Mouse (Mus musculus): ENCODE results near the gene Gm10100. TPM values are rescaled to one million over a fixed set of nuclear protein-coding genes. Genes with fewer than 3 reads are reported as not detected.
A peak's percentile ranks its signal among the peaks of the same experiment; 100 is the strongest.
"Not testable (repeated sequence)": the region's sequence is repeated elsewhere in the genome, so short reads cannot be mapped to it uniquely, and the experiment has no call there.

The Gm10100 gene
- not detected for total RNA-seq (2021)
- long read RNA-seq, experiment 1 = 0 reads
- long read RNA-seq, experiment 2 = 0 reads

GRCm38 (mm10) chr10:77726186-77726585 is at the start of gene Gm10100:
TSS of gene Gm10100 (plus strand) at chr10:77726486.
- DNase-seq (ENCODE audit: low spot score in 2 of 2) = no peak

- DNase-seq (ENCODE audit: low spot score in 2 of 2) = no peak
Measured at GRCm38 (mm10) chr10:77677562-77677961, 48.7 kb upstream of the Gm10100 start.

GRCm38 (mm10) chr10:77682994-77683393 is 43.3 kb upstream of the Gm10100 start:
- no peak for DNase-seq (ENCODE audit: low spot score in 2 of 2)

- no peak for DNase-seq (ENCODE audit: low spot score in 2 of 2)
Measured at GRCm38 (mm10) chr10:77684181-77684580, 42.1 kb upstream of the Gm10100 start.

- DNase-seq (ENCODE audit: low spot score in 2 of 2) = no peak
Measured at GRCm38 (mm10) chr10:77685895-77686664, 40.2 kb upstream of the Gm10100 start, which contains the start of gene Tspear. TSS of gene Tspear (plus strand) at chr10:77686569.

GRCm38 (mm10) chr10:77687021-77687420 is 39.3 kb upstream of the Gm10100 start:
- DNase-seq (ENCODE audit: low spot score in 2 of 2) = no peak

GRCm38 (mm10) chr10:77690356-77690807 is 35.9 kb upstream of the Gm10100 start, which contains the start of gene Gm19402:
TSS of gene Gm19402 (minus strand) at chr10:77690757.
- DNase-seq (ENCODE audit: low spot score in 2 of 2) = not testable (repeated sequence)

- no peak for DNase-seq (ENCODE audit: low spot score in 2 of 2)
Measured at GRCm38 (mm10) chr10:77697133-77697532, 29.2 kb upstream of the Gm10100 start, which contains the start of gene Gm9508. TSS of gene Gm9508 (minus strand) at chr10:77697233.

GRCm38 (mm10) chr10:77706326-77706725 is 20.0 kb upstream of the Gm10100 start, which contains the start of gene Gm10272:
TSS of gene Gm10272 (plus strand) at chr10:77706626.
- DNase-seq (ENCODE audit: low spot score in 2 of 2) = no peak

- no peak for DNase-seq (ENCODE audit: low spot score in 2 of 2)
Measured at GRCm38 (mm10) chr10:77709831-77710230, 16.5 kb upstream of the Gm10100 start.

- DNase-seq (ENCODE audit: low spot score in 2 of 2) = not testable (repeated sequence)
Measured at GRCm38 (mm10) chr10:77711157-77711556, 15.1 kb upstream of the Gm10100 start, which contains the start of gene Gm10024. TSS of gene Gm10024 (plus strand) at chr10:77711457.

GRCm38 (mm10) chr10:77713734-77714133 is 12.6 kb upstream of the Gm10100 start:
- no peak for DNase-seq (ENCODE audit: low spot score in 2 of 2)

- no peak for DNase-seq (ENCODE audit: low spot score in 2 of 2)
Measured at GRCm38 (mm10) chr10:77715507-77715906, 10.8 kb upstream of the Gm10100 start, which contains the start of gene Gm10142. TSS of gene Gm10142 (plus strand) at chr10:77715807.

- DNase-seq (ENCODE audit: low spot score in 2 of 2) = not testable (repeated sequence)
Measured at GRCm38 (mm10) chr10:77720299-77720698, 6.0 kb upstream of the Gm10100 start, which contains the start of gene Krtap12-1. TSS of gene Krtap12-1 (plus strand) at chr10:77720599.

GRCm38 (mm10) chr10:77724855-77725254 is 1.4 kb upstream of the Gm10100 start:
- no peak for DNase-seq (ENCODE audit: low spot score in 2 of 2)

- DNase-seq (ENCODE audit: low spot score in 2 of 2) = no peak
Measured at GRCm38 (mm10) chr10:77728280-77728679, 2.0 kb downstream of the Gm10100 start.

GRCm38 (mm10) chr10:77729241-77729640 is 3.0 kb downstream of the Gm10100 start:
- peak; percentile 8 to 25 for DNase-seq (ENCODE audit: low spot score in 2 of 2)

- no peak for DNase-seq (ENCODE audit: low spot score in 2 of 2)
Measured at GRCm38 (mm10) chr10:77735928-77736327, 9.6 kb downstream of the Gm10100 start.

- no peak for DNase-seq (ENCODE audit: low spot score in 2 of 2)
Measured at GRCm38 (mm10) chr10:77738929-77739328, 12.6 kb downstream of the Gm10100 start.

GRCm38 (mm10) chr10:77741924-77742688 is 15.8 kb downstream of the Gm10100 start, which contains the start of gene Gm18596:
TSS of gene Gm18596 (minus strand) at chr10:77742638.
- not testable (repeated sequence) for DNase-seq (ENCODE audit: low spot score in 2 of 2)

- DNase-seq (ENCODE audit: low spot score in 2 of 2) = not testable (repeated sequence)
Measured at GRCm38 (mm10) chr10:77750686-77751085, 24.4 kb downstream of the Gm10100 start.

All from adrenal gland, adult 18-20 months (tissue).